Mouse (Mus musculus) heart, postnatal 0 days (tissue): Measurements from ENCODE around the gene Pusl1.

ENCODE experiments used
- CTCF ChIP-seq: IDR thresholded peaks from 2 replicates; pipeline ENCODE4 v1.5.1; 2016; ENCODE audit warnings: antibody characterized with exemption, control low read depth, low read depth
- EP300 ChIP-seq: IDR thresholded peaks from 2 replicates; pipeline ENCODE4 v1.6.1; 2016; ENCODE audit warnings: antibody characterized with exemption, low read depth

GRCm38 (mm10) chr4:155843231-155843630 is 48.4 kb downstream of the Pusl1 start:
- TF ChIP-seq CTCF (no peak), EP300 (no peak)
